19 mouse cellular contexts compared by ENCODE assay signal in genomic region chr5:125316771-125317170, GRCm38 (mm10). TPM values are rescaled to one million over a fixed set of nuclear protein-coding genes. Genes with fewer than 3 reads are reported as not detected.
DNase-seq lines count a peak whose midpoint lies in the region; TF ChIP-seq lines count a peak whose summit lies in the region.
"Had no signal": no experiment of that assay in that cellular context is flagged by ENCODE, and none has a peak within 500 bp of the region (broad histone marks: within the 10 kb centered on the region; RNA-seq: fewer than 3 reads in every experiment).

No protein-coding gene starts in this region.

- WGBS in heart, embryonic 10.5 days: 84% methylated on average over 2 of the region's 2 CpGs
- 63% methylated on average over 2 of the region's 2 CpGs for WGBS in heart, adult 2 months
- WGBS in thymus, adult 2 months: 3% methylated on average over 2 of the region's 2 CpGs

- peaks cover 7% of the 10 kb centered on the region for H3K36me3 ChIP-seq in heart, embryonic 10.5 days
- no peaks in the 10 kb centered on the region; the same call in 1 of the 2 replicates for H3K36me3 ChIP-seq in heart, adult 2 months (ENCODE audit: control insufficient read depth, insufficient read depth, low read length)
- H3K36me3 ChIP-seq in thymus, adult 2 months (ENCODE audit: control insufficient read depth, insufficient read depth, low read length): no peaks in the 10 kb centered on the region
- H3K36me3 ChIP-seq: hindbrain, embryonic 12.5 days; hindbrain, embryonic 15.5 days had no signal

- TF ChIP-seq EP300 in heart, adult 2 months (IDR thresholded peaks at IDR 0.05; ENCODE audit: insufficient read depth, low read depth, low read length): no peak

- H3K27ac ChIP-seq in heart, embryonic 10.5 days: peak overlapping the region; percentile 31; the same call in 1 of the 2 replicates
- H3K27ac ChIP-seq in heart, adult 2 months: no peak overlapping the region
- H3K27ac ChIP-seq in thymus, adult 2 months (ENCODE audit: control insufficient read depth, insufficient read depth, low read length): peak overlapping the region; percentile 24; the same call in 1 of the 2 replicates
- H3K27ac ChIP-seq: gastrocnemius, adult 2 months; hindbrain, embryonic 12.5 days; hindbrain, embryonic 15.5 days had no signal

- peaks cover 65% of the 10 kb centered on the region for H3K4me1 ChIP-seq in heart, embryonic 10.5 days
- H3K4me1 ChIP-seq in heart, adult 2 months (ENCODE audit: control insufficient read depth, insufficient read depth, low read length): peaks cover 14% of the 10 kb centered on the region
- peaks cover 14% of the 10 kb centered on the region for H3K4me1 ChIP-seq in thymus, adult 2 months (replicated peaks; ENCODE audit: control insufficient read depth, insufficient read depth, low read length)
- H3K4me1 ChIP-seq: hindbrain, embryonic 12.5 days had no signal

- intact Hi-C loops in heart, adult 2 months (cut with DNase I): no loop called here

- H3K27me3 ChIP-seq in heart, embryonic 10.5 days (ENCODE audit: insufficient read depth, poor library complexity, severe bottlenecking): no peaks in the 10 kb centered on the region
- H3K27me3 ChIP-seq in heart, adult 2 months (ENCODE audit: control insufficient read depth, insufficient read depth, low read length): no peaks in the 10 kb centered on the region
- H3K27me3 ChIP-seq in thymus, adult 2 months (ENCODE audit: control insufficient read depth, insufficient read depth, low read length): no peaks in the 10 kb centered on the region
- H3K27me3 ChIP-seq: hindbrain, embryonic 12.5 days; hindbrain, embryonic 15.5 days had no signal

- TF ChIP-seq POLR2A in heart, adult 2 months (IDR thresholded peaks at IDR 0.05; ENCODE audit: insufficient read depth, low read depth, low read length): no peak
- TF ChIP-seq POLR2A in thymus, adult 2 months (IDR thresholded peaks at IDR 0.05; ENCODE audit: control insufficient read depth, extremely low read depth, insufficient read depth, low read length, poor library complexity): no peak

- no peak for DNase-seq in heart, embryonic 10.5 days (ENCODE audit: low spot score)
- no peak for DNase-seq in heart, adult 2 months
- DNase-seq in thymus, adult 2 months: peak; percentile 50
- peak; percentile 61 for DNase-seq in thymus, postnatal 14 days
- peak; percentile 58 for DNase-seq in thymus, postnatal 4 days
- no peak for DNase-seq in cerebellum, postnatal 25 days
- DNase-seq in c-Kit-positive CD71-positive TER-119-positive erythroid progenitor cells, embryonic 14.5 days (ENCODE audit: low spot score): no peak
- DNase-seq: B cell, adult 2 months; cerebellum, adult 11 months; cerebellum, adult 2 months; cerebellum, adult 9-11 months; cerebellum, postnatal 36 days; embryo, embryonic 11 days; forebrain, postnatal 0 days; gastrocnemius, adult 2 months; gastrocnemius, postnatal 14 days; heart, adult 11 months had no signal

- H3K79me2 ChIP-seq in heart, adult 2 months (replicated peaks; ENCODE audit: control insufficient read depth, insufficient read depth, low read length): peaks cover 1% of the 10 kb centered on the region; the same call in 1 of the 2 replicates

- H3K9ac ChIP-seq in heart, adult 2 months (ENCODE audit: low read depth, low read length): no peak overlapping the region
- H3K9ac ChIP-seq: forebrain, postnatal 0 days; hindbrain, embryonic 12.5 days; hindbrain, embryonic 15.5 days had no signal

- no peak overlapping the region for H3K4me3 ChIP-seq in heart, embryonic 10.5 days
- no peak overlapping the region for H3K4me3 ChIP-seq in heart, adult 2 months
- no peak overlapping the region for H3K4me3 ChIP-seq in thymus, adult 2 months (ENCODE audit: control insufficient read depth, insufficient read depth, low read length)
- H3K4me3 ChIP-seq: gastrocnemius, adult 2 months; hindbrain, embryonic 12.5 days; hindbrain, embryonic 15.5 days had no signal

- TF ChIP-seq CTCF in heart, adult 2 months (IDR thresholded peaks at IDR 0.05): no peak
- no peak for TF ChIP-seq CTCF in thymus, adult 2 months (IDR thresholded peaks at IDR 0.05; ENCODE audit: borderline replicate concordance, control insufficient read depth, extremely low read depth, insufficient read depth, low read length, poor library complexity)

- no peaks in the 10 kb centered on the region for H3K9me3 ChIP-seq in heart, embryonic 10.5 days
- H3K9me3 ChIP-seq: hindbrain, embryonic 12.5 days; hindbrain, embryonic 15.5 days had no signal

RNA-seq across cellular contexts. Expression of gene Scarb1, which starts 24.1 kb away (rescaled TPM):
- polyA plus RNA-seq in heart, embryonic 10.5 days (2016; fragmentation: Nextera tagmentation; extraction: Ambion mirVana): 73.1 and 94.3 TPM in 2 replicates
- 10 to 100 TPM; 23.6 to 27.8 TPM for total RNA-seq in heart, adult 2 months (2021)
- polyA plus RNA-seq in heart, adult 2 months (2012; rRNA removed): 55.5 and 77.5 TPM in 2 replicates
- 75.3 and 80.7 TPM in 2 replicates for polyA plus RNA-seq in thymus, adult 2 months (2012; rRNA removed)

Comparison
In these comparisons a context has a peak if more than half of its experiments do, and no peak if none do; other contexts are left out.
1. DNase-seq: peak in thymus, adult 2 months (single experiment), thymus, postnatal 14 days (single experiment) and thymus, postnatal 4 days (single experiment); none in heart, embryonic 10.5 days (single experiment), heart, adult 2 months (0 of 2), cerebellum, postnatal 25 days (0 of 2) and c-Kit-positive CD71-positive TER-119-positive erythroid progenitor cells, embryonic 14.5 days (single experiment).